Mouse (Mus musculus): ENCODE data around the gene Syne1. TPM values are rescaled to one million over a fixed set of nuclear protein-coding genes. Genes with fewer than 3 reads are reported as not detected.

Syne1 gene
- total RNA-seq, 2 experiments from 2014 or later: 368 to 438 TPM

GRCm38 (mm10) chr10:5326716-5327115 lies 224.6 kb downstream of the Syne1 start:
- intact Hi-C loops (cut with DNase I): no loop called here
- DNase-seq (ENCODE audit: low spot score in 2 of 2): no peak

DNA sequence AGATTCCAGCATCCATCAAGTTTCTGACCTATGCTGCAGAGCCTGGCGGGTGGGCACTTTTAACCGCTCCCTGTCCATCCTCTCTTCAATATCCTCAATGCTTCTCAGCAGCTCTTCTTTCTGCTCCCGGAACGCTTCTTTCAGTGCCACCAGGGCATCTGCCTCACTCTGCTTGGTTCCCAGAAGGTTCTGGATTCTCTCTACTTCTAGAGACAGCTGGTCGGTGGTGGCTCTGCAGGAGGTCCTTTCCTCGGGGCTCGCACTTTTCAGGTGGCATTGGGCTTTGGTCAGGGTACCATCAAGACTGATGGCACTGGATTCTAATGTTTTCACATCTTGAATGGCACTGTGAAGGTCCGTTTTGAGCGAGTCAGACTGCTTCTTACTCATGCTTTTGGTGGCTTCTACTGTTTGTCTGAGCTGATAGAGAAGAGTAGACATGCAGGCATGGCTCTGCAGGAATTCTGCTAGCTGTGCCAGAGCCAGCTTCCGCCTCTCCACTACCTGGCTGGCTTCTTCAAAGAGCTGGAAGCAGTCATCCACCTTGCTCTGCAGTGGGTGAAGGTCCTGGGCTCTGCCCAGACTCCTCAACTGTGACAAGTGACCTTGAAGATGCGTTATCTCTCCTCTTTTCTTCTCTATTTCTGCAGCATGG lies 227.4 kb downstream of the Syne1 start:
- intact Hi-C loops (cut with DNase I): no loop called here
- DNase-seq (ENCODE audit: low spot score in 2 of 2): no peak

DNA sequence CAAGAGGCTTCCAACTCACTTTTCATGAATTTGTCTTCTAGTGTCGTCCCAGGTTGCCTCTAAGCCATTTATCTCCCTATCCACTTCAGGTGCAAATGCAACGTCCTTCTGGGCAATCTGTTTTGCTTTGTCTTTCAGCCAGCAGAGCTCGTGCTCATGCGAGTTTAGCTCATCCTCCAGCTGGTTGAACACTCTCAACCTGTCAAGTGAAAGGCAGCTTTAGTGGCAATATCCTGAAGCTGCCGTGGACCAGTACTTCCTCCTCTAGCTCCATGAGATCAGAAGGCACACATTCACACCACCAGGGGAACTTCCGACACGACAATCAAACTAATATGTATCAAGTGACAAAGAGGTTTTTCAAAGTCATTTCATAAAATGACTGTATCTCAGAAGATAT lies 228.7 kb downstream of the Syne1 start:
- no peak for DNase-seq (ENCODE audit: low spot score in 2 of 2)
- intact Hi-C loops (cut with DNase I): no loop called here

- peak; percentile 65 to 75 for DNase-seq (ENCODE audit: low spot score in 2 of 2)
- intact Hi-C loops (cut with DNase I): loop anchor here (10.0 kb wide), 2 partner anchors 317 to 467 kb away; partner anchors contain the start of gene Vip
Observed at GRCm38 (mm10) chr10:5317602-5318001, 233.7 kb downstream of the Syne1 start.

DNA sequence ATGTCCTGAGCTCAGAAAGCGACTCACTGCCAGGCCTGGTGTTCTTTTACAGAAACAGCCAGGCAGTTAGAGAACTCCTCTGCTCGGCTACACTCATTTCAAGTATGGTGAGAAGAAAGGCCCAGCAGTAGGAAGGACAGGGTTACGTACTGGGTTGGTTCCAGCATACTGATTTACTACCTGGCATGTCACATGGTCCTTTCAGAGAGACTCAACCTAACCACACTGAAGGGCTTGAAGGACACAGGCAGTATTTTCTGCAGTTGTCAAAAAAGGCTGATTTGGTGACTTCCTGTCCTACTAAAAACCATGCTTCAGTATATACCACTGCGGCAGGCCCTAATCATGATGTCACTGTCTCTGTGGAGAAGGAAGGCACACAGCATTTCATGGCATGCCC lies 238.8 kb downstream of the Syne1 start:
- no peak for DNase-seq (ENCODE audit: low spot score in 2 of 2)
- intact Hi-C loops (cut with DNase I): loop anchor here (10.0 kb wide), 2 partner anchors 322 to 472 kb away; partner anchors contain the start of gene Vip

DNA sequence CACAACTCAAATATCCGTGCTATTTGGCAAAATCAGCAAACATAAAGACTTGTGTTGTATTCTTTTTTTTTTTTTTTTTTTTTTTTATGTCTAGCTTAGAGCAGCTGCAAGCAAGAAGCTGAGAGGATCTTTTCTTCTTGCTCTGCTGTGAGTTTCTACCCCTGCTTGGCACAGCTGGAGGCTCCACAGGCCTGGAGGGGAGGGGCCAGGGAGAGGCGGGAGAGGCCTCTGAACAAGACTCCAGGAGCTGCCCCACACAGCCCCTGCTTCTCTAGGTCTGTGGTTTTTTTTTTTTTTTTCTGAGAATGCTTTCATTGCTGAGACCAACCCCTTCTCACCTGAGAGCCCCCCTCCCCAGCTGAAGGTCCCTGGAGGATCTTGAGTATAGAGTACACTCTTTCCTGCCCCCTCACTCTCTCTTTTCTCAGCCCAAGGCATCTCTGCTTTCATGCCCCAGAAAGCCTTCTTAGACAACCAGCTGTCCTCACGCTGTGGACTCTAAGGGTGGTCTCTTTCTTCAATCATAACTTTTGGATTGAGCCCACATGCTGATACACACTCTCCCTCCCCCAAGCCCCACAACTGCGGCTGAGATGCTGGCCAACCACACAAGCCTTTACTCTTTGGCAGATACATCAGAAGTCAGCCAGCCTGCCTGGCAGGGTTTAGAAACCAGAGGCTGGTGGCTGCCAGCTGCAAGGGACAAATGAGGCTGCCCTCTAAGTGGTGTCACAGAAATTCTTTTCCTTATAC lies 241.1 kb downstream of the Syne1 start:
- no peak for DNase-seq (ENCODE audit: low spot score in 2 of 2)
- intact Hi-C loops (cut with DNase I): loop anchor here (10.0 kb wide), 2 partner anchors 325 to 475 kb away; partner anchors contain the start of gene Vip

DNA sequence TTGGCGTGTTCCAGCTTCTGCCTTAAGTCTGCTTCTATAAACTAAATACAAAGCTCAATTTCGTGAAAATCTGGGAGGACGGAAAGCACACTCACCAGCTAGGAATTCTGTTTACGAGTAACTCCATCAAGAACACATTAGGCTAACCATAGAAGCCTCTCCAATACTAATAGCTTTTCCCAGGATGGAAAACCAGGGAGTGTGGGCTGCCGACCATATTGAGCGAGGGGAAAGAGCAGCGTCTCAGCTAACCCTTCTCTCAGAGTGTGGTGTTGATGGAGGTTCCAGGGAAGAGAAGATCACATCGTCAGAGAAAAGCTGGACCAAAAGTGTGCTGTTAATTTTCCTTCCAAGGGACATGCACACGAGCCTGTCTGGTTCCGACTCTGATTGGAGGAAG lies 241.9 kb downstream of the Syne1 start:
- intact Hi-C loops (cut with DNase I): no loop called here
- DNase-seq (ENCODE audit: low spot score in 2 of 2): no peak

DNA sequence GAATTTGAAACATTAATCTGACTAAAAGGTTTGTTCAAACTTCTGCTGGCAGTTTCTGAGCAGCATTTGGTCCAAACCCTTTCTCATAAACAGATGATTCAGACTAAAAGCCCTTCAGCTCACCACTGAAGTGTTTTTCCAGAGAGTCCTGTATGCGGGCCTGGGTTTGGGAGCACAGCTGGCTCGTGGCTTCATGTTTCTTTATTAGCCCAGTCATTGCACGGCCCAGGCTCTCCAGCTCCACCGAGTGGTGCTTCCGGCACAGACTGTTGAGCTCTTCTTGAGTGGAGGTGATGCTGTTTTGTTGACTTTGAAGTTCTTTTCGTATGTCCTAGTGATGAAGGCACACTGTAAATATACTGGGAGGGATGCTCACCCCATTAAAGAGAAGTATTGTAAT lies 245.7 kb downstream of the Syne1 start:
- no peak for DNase-seq (ENCODE audit: low spot score in 2 of 2)
- intact Hi-C loops (cut with DNase I): no loop called here

DNA sequence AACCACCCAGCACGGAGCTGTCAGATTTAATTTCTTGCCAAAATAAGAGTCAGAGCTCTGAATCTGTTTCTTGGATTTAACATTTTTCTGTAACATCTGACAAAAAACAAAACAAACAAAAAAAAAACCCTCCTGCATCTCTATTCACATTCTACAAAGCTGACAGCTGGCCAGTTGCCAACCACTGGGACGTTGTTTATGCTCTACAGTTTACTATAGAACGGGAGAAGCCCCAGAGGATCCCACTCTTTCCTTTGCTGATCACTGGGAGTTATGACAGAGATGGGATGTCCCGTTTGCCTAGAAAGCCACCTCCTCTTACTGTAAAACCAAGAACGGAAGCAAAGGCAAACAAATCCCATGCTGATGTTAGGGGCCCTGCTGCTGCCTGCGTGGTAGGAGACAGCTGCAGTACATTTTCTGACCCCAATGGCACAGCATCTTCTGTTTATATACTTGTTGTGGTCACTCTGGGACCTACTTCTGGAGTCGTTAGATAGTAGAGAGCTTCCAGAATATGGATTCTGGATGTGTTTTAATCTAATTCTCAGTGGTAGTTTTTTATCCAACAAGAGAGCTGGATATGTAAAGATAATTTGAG lies 255.9 kb downstream of the Syne1 start:
- intact Hi-C loops (cut with DNase I): no loop called here

DNA sequence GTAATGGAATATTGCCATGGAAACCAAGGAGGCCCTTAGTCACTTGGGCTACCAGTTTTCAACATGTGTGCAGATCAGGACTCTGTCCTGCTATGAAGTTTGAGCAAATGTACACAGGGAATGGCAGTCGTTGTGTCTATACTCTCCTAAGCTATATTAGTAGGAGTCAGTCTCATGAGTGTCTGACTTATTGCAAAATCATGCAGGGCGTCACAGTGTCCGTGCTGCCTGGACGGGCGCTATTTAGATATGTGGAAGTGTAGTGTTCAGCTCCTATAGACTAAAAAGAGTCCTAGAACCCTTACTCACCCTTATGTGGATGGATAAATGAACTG lies 261.7 kb downstream of the Syne1 start:
- no peak for DNase-seq (ENCODE audit: low spot score in 2 of 2)
- intact Hi-C loops (cut with DNase I): no loop called here

More for the DNA sequence above, 255.9 kb downstream of the Syne1 start:
- no peak for DNase-seq (ENCODE audit: low spot score in 2 of 2)

DNA sequence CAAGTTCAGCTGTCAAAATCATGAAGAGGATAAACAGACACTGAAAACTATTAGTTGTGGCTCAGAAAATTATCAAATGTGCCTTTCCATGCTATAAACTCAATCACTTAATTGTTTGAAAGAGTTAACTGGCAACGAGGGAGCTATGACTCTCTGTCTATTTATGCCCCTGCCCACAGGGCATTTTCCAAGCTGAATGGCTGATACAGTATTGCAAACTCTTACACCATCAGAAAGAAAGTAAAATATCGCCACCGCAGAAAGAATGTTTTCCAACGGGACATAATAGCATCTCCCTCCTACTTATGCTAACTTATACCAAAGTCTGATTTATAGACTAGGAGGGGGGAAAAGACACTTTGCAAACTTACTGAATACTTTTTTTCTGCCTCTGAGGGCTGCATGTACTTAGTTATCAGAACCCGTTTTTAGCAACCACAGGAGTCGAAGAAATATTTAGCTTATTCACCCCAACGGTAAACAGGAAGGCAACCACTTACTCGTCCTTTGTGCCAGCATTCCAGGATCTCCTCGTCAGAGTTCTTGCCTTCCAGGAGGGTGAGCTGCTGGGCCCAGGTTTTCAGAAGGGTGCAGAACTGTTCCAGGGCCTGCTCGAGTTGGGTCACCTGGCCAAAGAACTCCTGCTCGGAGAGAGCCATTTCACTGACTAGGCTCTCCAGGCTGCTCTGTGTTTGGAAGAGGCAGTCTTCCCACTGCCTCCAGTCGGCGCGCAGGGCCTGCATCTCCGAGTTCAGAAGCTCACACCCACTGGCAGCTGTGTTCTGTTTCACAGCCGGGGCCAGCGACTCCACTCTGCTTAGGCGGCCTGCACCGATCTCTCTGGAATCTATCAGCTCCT lies 262.3 kb downstream of the Syne1 start:
- DNase-seq (ENCODE audit: low spot score in 2 of 2): peak; percentile 59 to 64

DNA sequence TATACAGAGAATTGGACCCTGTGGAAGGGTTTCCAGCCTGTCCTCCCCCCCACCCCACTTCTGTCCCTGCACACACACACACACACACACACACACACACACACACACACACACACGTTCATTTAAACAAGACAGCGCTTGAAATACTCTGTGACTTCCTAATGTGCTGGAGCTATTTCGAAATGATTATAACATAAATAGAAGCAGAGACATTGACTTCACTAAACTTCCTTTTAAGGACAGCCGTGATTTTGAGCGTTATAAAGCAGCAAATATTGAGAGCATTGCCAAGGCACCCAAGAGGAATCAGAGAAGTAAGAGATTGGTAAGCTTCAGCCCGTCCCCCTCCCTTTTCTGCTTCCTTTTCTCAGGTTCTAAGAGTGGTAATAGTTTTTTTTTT lies 263.0 kb downstream of the Syne1 start:
- DNase-seq (ENCODE audit: low spot score in 2 of 2): no peak
- intact Hi-C loops (cut with DNase I): no loop called here

More for the DNA sequence above, 262.3 kb downstream of the Syne1 start:
- intact Hi-C loops (cut with DNase I): no loop called here

DNA sequence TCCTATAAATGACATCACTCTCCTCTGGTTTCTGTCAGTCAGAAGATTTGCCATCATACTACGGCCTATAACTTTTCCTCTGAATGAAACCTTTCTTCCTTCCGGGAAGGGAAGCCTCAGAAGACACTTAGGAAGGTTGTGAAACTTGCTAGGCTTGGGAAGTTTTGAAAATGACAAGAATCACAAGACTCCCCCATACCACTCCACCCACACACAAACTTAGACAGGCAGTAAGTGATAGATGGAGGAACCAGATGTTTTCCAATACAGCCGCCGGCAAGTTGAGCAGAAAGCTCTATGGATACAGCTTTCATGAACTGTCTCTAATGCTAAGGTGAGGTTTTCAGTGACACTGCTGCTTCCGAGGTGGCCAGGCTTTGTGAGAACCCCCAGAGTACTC lies 275.5 kb downstream of the Syne1 start:
- DNase-seq (ENCODE audit: low spot score in 2 of 2): no peak

GRCm38 (mm10) chr10:5270641-5271040 lies 280.6 kb downstream of the Syne1 start:
- intact Hi-C loops (cut with DNase I): no loop called here
- DNase-seq (ENCODE audit: low spot score in 2 of 2): no peak

More for the DNA sequence above, 275.5 kb downstream of the Syne1 start:
- intact Hi-C loops (cut with DNase I): no loop called here

- DNase-seq (ENCODE audit: low spot score in 2 of 2): peak; percentile 15 to 22
- intact Hi-C loops (cut with DNase I): no loop called here
Observed at GRCm38 (mm10) chr10:5264418-5264817, 286.9 kb downstream of the Syne1 start.

GRCm38 (mm10) chr10:5262636-5263035 lies 288.6 kb downstream of the Syne1 start:
- intact Hi-C loops (cut with DNase I): no loop called here
- no peak for DNase-seq (ENCODE audit: low spot score in 2 of 2)

GRCm38 (mm10) chr10:5256686-5257085 lies 294.6 kb downstream of the Syne1 start:
- DNase-seq (ENCODE audit: low spot score in 2 of 2): no peak
- intact Hi-C loops (cut with DNase I): no loop called here

DNA sequence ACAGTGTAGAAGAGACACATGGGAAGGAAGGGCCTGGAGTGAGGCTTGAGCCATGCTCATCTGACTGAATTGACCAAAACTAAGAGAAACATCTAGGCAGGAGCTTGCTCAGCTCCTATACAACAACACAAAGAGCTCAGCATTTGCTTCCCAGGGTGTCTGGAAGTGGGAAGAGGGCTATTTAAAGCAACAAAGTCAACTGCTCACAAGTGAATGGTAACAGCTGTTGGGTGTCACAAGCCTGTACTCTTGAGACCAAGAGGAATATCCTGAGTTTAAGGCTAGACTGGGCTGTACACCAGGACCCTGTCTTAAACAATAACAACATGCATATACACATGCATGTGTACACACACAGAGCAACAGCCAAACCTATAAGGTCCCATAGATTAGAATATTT lies 297.5 kb downstream of the Syne1 start:
- DNase-seq (ENCODE audit: low spot score in 2 of 2): no peak
- intact Hi-C loops (cut with DNase I): no loop called here

- no peak for DNase-seq (ENCODE audit: low spot score in 2 of 2)
- intact Hi-C loops (cut with DNase I): no loop called here
Observed at GRCm38 (mm10) chr10:5250702-5251101, 300.6 kb downstream of the Syne1 start.

GRCm38 (mm10) chr10:5239680-5240079 lies 311.6 kb downstream of the Syne1 start:
- no peak for DNase-seq (ENCODE audit: low spot score in 2 of 2)
- intact Hi-C loops (cut with DNase I): loop anchor here (5.0 kb wide), 1 partner anchor 47 kb away; no protein-coding TSS in a partner anchor
